Mouse (Mus musculus) intestine, postnatal 0 days (tissue): ENCODE data around the gene Ccdc63. TPM values are rescaled to one million over a fixed set of nuclear protein-coding genes. Genes with fewer than 3 reads are reported as not detected.

Experiments used
- ATAC-seq: fragments of 200-750 bp; cut with Nextera tagmentation; 2 replicates; pipeline ENCODE4 v1.8.0; 2017; ENCODE audit warnings: mild to moderate bottlenecking, moderate TSS enrichment, moderate library complexity
- H3K27ac ChIP-seq: fragments of 300-500 bp; sonication (generic); 2 replicates; pipeline ENCODE4 v1.5.1; 2014; ENCODE audit warnings: mild to moderate bottlenecking, low read depth, low read length, moderate library complexity
- H3K27me3 ChIP-seq: fragments of 300-500 bp; sonication (generic); replicated peaks from 2 replicates; pipeline ENCODE4 v1.6.1; 2014; ENCODE audit warnings: low read length, mixed read lengths; ENCODE audit not compliant: control insufficient read depth, insufficient read depth
- H3K36me3 ChIP-seq: fragments of 300-500 bp; sonication (generic); 2 replicates; pipeline ENCODE4 v1.6.1; 2014; ENCODE audit warnings: mild to moderate bottlenecking, moderate library complexity; ENCODE audit not compliant: control insufficient read depth, insufficient read depth
- H3K4me1 ChIP-seq: fragments of 300-500 bp; sonication (generic); replicated peaks from 2 replicates; pipeline ENCODE4 v1.6.1; 2014; ENCODE audit warnings: antibody characterized with exemption, low read length, mixed read lengths; ENCODE audit not compliant: control insufficient read depth, insufficient read depth
- H3K4me2 ChIP-seq: fragments of 300-500 bp; sonication (generic); replicated peaks from 2 replicates; pipeline ENCODE4 v1.6.1; 2014; ENCODE audit warnings: low read depth, mild to moderate bottlenecking, moderate library complexity
- H3K4me3 ChIP-seq: fragments of 300-500 bp; sonication (generic); 2 replicates; pipeline ENCODE4 v1.5.1; 2014; ENCODE audit warnings: low read depth, low read length
- H3K9ac ChIP-seq: fragments of 300-500 bp; sonication (generic); 2 replicates; pipeline ENCODE4 v1.6.1; 2014; ENCODE audit warnings: mild to moderate bottlenecking, low read depth, low read length
- H3K9me3 ChIP-seq: fragments of 300-500 bp; sonication (generic); 2 replicates; pipeline ENCODE4 v1.6.1; 2016; ENCODE audit warnings: mixed run types; ENCODE audit not compliant: control insufficient read depth
- CTCF ChIP-seq: sonication (generic); IDR thresholded peaks from 2 replicates; pipeline ENCODE4 v1.5.1; 2016; ENCODE audit warnings: low read depth, mild to moderate bottlenecking, control low read depth, antibody characterized with exemption, moderate library complexity
- WGBS: fragments of 180-500 bp; shearing (Covaris S2); extraction: QIAGEN DNeasy Blood & Tissue Kit; methylation state at CpG from one replicate; pipeline ENCODE4 v1.1.7; 2014; 5-methylcytosine and 5-hydroxymethylcytosine counted together
- polyA plus RNA-seq: library from polyadenylated mRNA; unstranded; fragments of >200 nt; fragmentation: Nextera tagmentation; extraction: Ambion mirVana; gene quantifications from 2 replicates; pipeline ENCODE4 v1.2.1, GENCODE M21; 2015

Gene Ccdc63
- polyA plus RNA-seq, 1 experiment from 2014 or later = not detected

- Histone ChIP-seq H3K4me1 (no peaks in the 10 kb centered on the region), H3K36me3 (no peaks in the 10 kb centered on the region), H3K27me3 (no peaks in the 10 kb centered on the region), H3K4me2 (no peak overlapping the region), H3K27ac (no peak overlapping the region), H3K9ac (no peak overlapping the region), H3K9me3 (no peaks in the 10 kb centered on the region), H3K4me3 (no peak overlapping the region)
- no peak for ATAC-seq
- 47% methylated on average over 4 of the region's 4 CpGs for WGBS
- TF ChIP-seq CTCF = no peak
These were observed 63.4 kb downstream of the Ccdc63 start for GRCm38 (mm10) chr5:122077244-122077643.

- no peaks in the 10 kb centered on the region for H3K4me1 ChIP-seq
- no peak overlapping the region for H3K4me3 ChIP-seq
- H3K9ac ChIP-seq = no peak overlapping the region
- no peaks in the 10 kb centered on the region for H3K36me3 ChIP-seq
- TF ChIP-seq CTCF = peak; percentile 49
- H3K9me3 ChIP-seq = no peaks in the 10 kb centered on the region
- no peak overlapping the region for H3K4me2 ChIP-seq
- WGBS = 57% methylated on average over 3 of the region's 3 CpGs
- H3K27me3 ChIP-seq = no peaks in the 10 kb centered on the region
- ATAC-seq = no peak
- no peak overlapping the region for H3K27ac ChIP-seq
These were observed 64.9 kb downstream of the Ccdc63 start for GRCm38 (mm10) chr5:122075736-122076135.

DNA sequence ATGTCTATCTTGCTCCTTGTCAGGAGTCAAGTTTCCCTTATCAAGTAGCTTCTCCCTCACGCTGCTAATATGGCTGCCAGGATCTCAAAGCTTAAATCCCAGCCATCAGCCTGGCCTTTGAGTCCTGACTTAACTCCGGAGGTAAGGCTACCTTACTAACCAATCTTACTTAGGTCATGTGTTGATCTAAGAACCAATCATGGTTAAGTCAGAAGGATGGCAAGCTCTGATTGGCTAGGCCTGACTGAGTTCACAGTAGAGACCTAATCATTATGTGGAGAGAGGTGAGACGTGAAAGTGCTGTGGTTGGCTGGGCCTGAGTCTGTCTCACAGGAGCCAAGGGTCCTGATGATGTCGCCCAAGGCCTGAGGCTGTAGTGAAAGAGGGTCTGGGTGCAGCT, 68.6 kb downstream of the Ccdc63 start:
- no peak overlapping the region for H3K4me3 ChIP-seq
- no peak for TF ChIP-seq CTCF
- no peaks in the 10 kb centered on the region for H3K4me1 ChIP-seq
- H3K4me2 ChIP-seq = no peak overlapping the region
- H3K27me3 ChIP-seq = no peaks in the 10 kb centered on the region
- no peaks in the 10 kb centered on the region for H3K9me3 ChIP-seq
- no peak overlapping the region for H3K9ac ChIP-seq
- 79% methylated on average over 4 of the region's 4 CpGs for WGBS
- no peaks in the 10 kb centered on the region for H3K36me3 ChIP-seq
- no peak overlapping the region for H3K27ac ChIP-seq
- ATAC-seq = no peak

- no peak for TF ChIP-seq CTCF
- Histone ChIP-seq H3K27ac (no peak overlapping the region), H3K36me3 (no peaks in the 10 kb centered on the region), H3K4me1 (no peaks in the 10 kb centered on the region), H3K4me3 (no peak overlapping the region), H3K9ac (no peak overlapping the region), H3K4me2 (no peak overlapping the region), H3K9me3 (no peaks in the 10 kb centered on the region), H3K27me3 (no peaks in the 10 kb centered on the region)
- 69% methylated on average over 16 of the region's 16 CpGs for WGBS
- ATAC-seq = no peak
These were observed 69.4 kb downstream of the Ccdc63 start for GRCm38 (mm10) chr5:122070963-122071800.

GRCm38 (mm10) chr5:122068563-122068962, 72.1 kb downstream of the Ccdc63 start:
- no peak for TF ChIP-seq CTCF
- Histone ChIP-seq H3K9ac (no peak overlapping the region), H3K4me2 (no peak overlapping the region), H3K36me3 (no peaks in the 10 kb centered on the region), H3K27me3 (no peaks in the 10 kb centered on the region), H3K4me3 (no peak overlapping the region), H3K4me1 (no peaks in the 10 kb centered on the region), H3K9me3 (no peaks in the 10 kb centered on the region), H3K27ac (no peak overlapping the region)
- ATAC-seq = no peak
- WGBS = 78% methylated on average over 13 of the region's 13 CpGs

DNA sequence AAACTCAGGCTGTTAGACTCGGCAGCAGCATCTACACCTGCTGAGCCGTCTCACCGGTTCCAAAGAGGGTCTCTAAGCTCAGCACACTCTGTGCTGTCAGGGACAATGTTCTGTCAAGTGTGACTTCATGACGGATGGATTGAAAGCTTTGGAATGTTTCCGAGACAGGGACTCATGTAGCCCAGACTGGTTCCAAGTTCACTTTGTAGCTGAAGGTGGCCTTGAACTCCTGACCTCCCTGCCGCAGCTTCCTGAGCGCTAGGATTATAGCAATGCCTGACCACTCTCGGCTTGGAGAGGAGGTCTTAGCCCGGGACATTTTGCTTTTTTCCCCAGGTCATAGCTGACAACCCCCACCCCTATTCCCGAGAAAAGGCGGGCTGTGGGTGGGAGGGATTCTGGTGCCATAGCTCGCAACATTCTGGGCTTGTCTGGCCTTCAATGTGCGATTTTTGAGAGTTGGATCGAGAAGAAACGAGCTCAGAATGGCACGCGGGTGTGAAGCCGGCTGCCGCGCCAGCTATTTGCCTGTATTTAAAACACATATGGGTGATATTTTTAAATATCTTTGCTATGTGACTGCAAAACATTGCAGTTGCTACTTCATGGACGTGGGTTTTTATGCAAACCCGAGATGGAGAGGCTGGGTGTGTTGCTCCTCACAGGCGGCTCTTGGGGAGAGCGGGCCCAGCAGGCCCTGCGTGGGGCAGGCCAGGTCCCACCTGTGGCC, 77.3 kb downstream of the Ccdc63 start:
- ATAC-seq = no peak

More for the DNA sequence above, 77.3 kb downstream of the Ccdc63 start:
- WGBS = 67% methylated on average over 25 of the region's 25 CpGs
- Histone ChIP-seq H3K9ac (no peak overlapping the region), H3K27ac (no peak overlapping the region), H3K27me3 (no peaks in the 10 kb centered on the region), H3K36me3 (no peaks in the 10 kb centered on the region), H3K9me3 (no peaks in the 10 kb centered on the region), H3K4me1 (no peaks in the 10 kb centered on the region), H3K4me3 (no peak overlapping the region), H3K4me2 (no peak overlapping the region)
- no peak for TF ChIP-seq CTCF
